Mouse (Mus musculus): Measurements from ENCODE around the gene Gm11567. TPM values are rescaled to one million over a fixed set of nuclear protein-coding genes. Genes with fewer than 3 reads are reported as not detected.

Gm11567 gene
- polyA plus RNA-seq, 1 experiment from 2014 or later: not detected

Other genes with a start within 250 kb of the Gm11567 start
- not detected in 2 replicates for gene Krtap4-2, start 244.1 kb upstream of the Gm11567 start, polyA plus RNA-seq (2016; fragmentation: Nextera tagmentation; extraction: Ambion mirVana)
- not detected in 2 replicates for gene Krtap4-7, start 235.1 kb upstream of the Gm11567 start, polyA plus RNA-seq (2016; fragmentation: Nextera tagmentation; extraction: Ambion mirVana)
- not detected in 2 replicates for gene Gm11555, start 229.0 kb upstream of the Gm11567 start, polyA plus RNA-seq (2016; fragmentation: Nextera tagmentation; extraction: Ambion mirVana)
- gene Gm11563, start 220.2 kb upstream of the Gm11567 start, polyA plus RNA-seq (2016; fragmentation: Nextera tagmentation; extraction: Ambion mirVana): not detected in 2 replicates
- gene Krtap4-6, start 213.2 kb upstream of the Gm11567 start, polyA plus RNA-seq (2016; fragmentation: Nextera tagmentation; extraction: Ambion mirVana): not detected in 2 replicates
- not detected in 2 replicates for gene Gm14190, start 188.4 kb upstream of the Gm11567 start, polyA plus RNA-seq (2016; fragmentation: Nextera tagmentation; extraction: Ambion mirVana)
- gene Gm14180, start 144.9 kb upstream of the Gm11567 start, polyA plus RNA-seq (2016; fragmentation: Nextera tagmentation; extraction: Ambion mirVana): not detected in 2 replicates
- not detected in 2 replicates for gene Gm11595, start 106.3 kb upstream of the Gm11567 start, polyA plus RNA-seq (2016; fragmentation: Nextera tagmentation; extraction: Ambion mirVana)
- not detected in 2 replicates for gene Krtap4-8, start 98.5 kb upstream of the Gm11567 start, polyA plus RNA-seq (2016; fragmentation: Nextera tagmentation; extraction: Ambion mirVana)
- gene Krtap4-9, start 94.0 kb upstream of the Gm11567 start, polyA plus RNA-seq (2016; fragmentation: Nextera tagmentation; extraction: Ambion mirVana): not detected in 2 replicates
- not detected in 2 replicates for gene Gm11596, start 85.7 kb upstream of the Gm11567 start, polyA plus RNA-seq (2016; fragmentation: Nextera tagmentation; extraction: Ambion mirVana)
- gene Gm11569, start 80.3 kb upstream of the Gm11567 start, polyA plus RNA-seq (2016; fragmentation: Nextera tagmentation; extraction: Ambion mirVana): not detected in 2 replicates
- not detected in 2 replicates for gene Gm11554, start 74.7 kb upstream of the Gm11567 start, polyA plus RNA-seq (2016; fragmentation: Nextera tagmentation; extraction: Ambion mirVana)
- gene Krtap4-13, start 69.3 kb upstream of the Gm11567 start, polyA plus RNA-seq (2016; fragmentation: Nextera tagmentation; extraction: Ambion mirVana): not detected in 2 replicates
- gene Gm11564, start 63.5 kb upstream of the Gm11567 start, polyA plus RNA-seq (2016; fragmentation: Nextera tagmentation; extraction: Ambion mirVana): not detected in 2 replicates
- gene 2300003K06Rik, start 41.1 kb upstream of the Gm11567 start, polyA plus RNA-seq (2016; fragmentation: Nextera tagmentation; extraction: Ambion mirVana): not detected in 2 replicates
- gene Krtap4-16, start 27.6 kb upstream of the Gm11567 start, polyA plus RNA-seq (2016; fragmentation: Nextera tagmentation; extraction: Ambion mirVana): not detected in 2 replicates
- not detected in 2 replicates for gene Gm11568, start 21.3 kb upstream of the Gm11567 start, polyA plus RNA-seq (2016; fragmentation: Nextera tagmentation; extraction: Ambion mirVana)
- not detected in 2 replicates for gene Gm11559, start 14.7 kb upstream of the Gm11567 start, polyA plus RNA-seq (2016; fragmentation: Nextera tagmentation; extraction: Ambion mirVana)
- not detected in 2 replicates for gene Krtap9-1, start 5.8 kb upstream of the Gm11567 start, polyA plus RNA-seq (2016; fragmentation: Nextera tagmentation; extraction: Ambion mirVana)
- not detected in 2 replicates for gene Krtap31-1, start 28.7 kb downstream of the Gm11567 start, polyA plus RNA-seq (2016; fragmentation: Nextera tagmentation; extraction: Ambion mirVana)
- not detected in 2 replicates for gene Gm11565, start 35.6 kb downstream of the Gm11567 start, polyA plus RNA-seq (2016; fragmentation: Nextera tagmentation; extraction: Ambion mirVana)
- gene Krtap31-2, start 57.1 kb downstream of the Gm11567 start, polyA plus RNA-seq (2016; fragmentation: Nextera tagmentation; extraction: Ambion mirVana): not detected in 2 replicates
- not detected in 2 replicates for gene Krtap9-5, start 69.3 kb downstream of the Gm11567 start, polyA plus RNA-seq (2016; fragmentation: Nextera tagmentation; extraction: Ambion mirVana)
- gene Krtap29-1, start 99.9 kb downstream of the Gm11567 start, polyA plus RNA-seq (2016; fragmentation: Nextera tagmentation; extraction: Ambion mirVana): not detected in 2 replicates
- gene Krtap16-1, start 107.4 kb downstream of the Gm11567 start, polyA plus RNA-seq (2016; fragmentation: Nextera tagmentation; extraction: Ambion mirVana): not detected in 2 replicates
- not detected in 2 replicates for gene Krtap17-1, start 114.8 kb downstream of the Gm11567 start, polyA plus RNA-seq (2016; fragmentation: Nextera tagmentation; extraction: Ambion mirVana)
- gene Krt33a, start 137.0 kb downstream of the Gm11567 start, polyA plus RNA-seq (2016; fragmentation: Nextera tagmentation; extraction: Ambion mirVana): not detected in 2 replicates
- not detected in 2 replicates for gene Krt33b, start 150.7 kb downstream of the Gm11567 start, polyA plus RNA-seq (2016; fragmentation: Nextera tagmentation; extraction: Ambion mirVana)
- not detected in 2 replicates for gene Krt34, start 162.4 kb downstream of the Gm11567 start, polyA plus RNA-seq (2016; fragmentation: Nextera tagmentation; extraction: Ambion mirVana)
- not detected in 2 replicates for gene Krt31, start 171.4 kb downstream of the Gm11567 start, polyA plus RNA-seq (2016; fragmentation: Nextera tagmentation; extraction: Ambion mirVana)
- gene Krt32, start 209.0 kb downstream of the Gm11567 start, polyA plus RNA-seq (2016; fragmentation: Nextera tagmentation; extraction: Ambion mirVana): not detected in 2 replicates
- gene Krt35, start 217.1 kb downstream of the Gm11567 start, polyA plus RNA-seq (2016; fragmentation: Nextera tagmentation; extraction: Ambion mirVana): not detected in 2 replicates
- gene Krt36, start 226.4 kb downstream of the Gm11567 start, polyA plus RNA-seq (2016; fragmentation: Nextera tagmentation; extraction: Ambion mirVana): not detected in 2 replicates
- not detected in 2 replicates for gene Krt13, start 242.4 kb downstream of the Gm11567 start, polyA plus RNA-seq (2016; fragmentation: Nextera tagmentation; extraction: Ambion mirVana)